Mouse (Mus musculus) gonadal fat pad, adult 2 months (tissue): Measurements from ENCODE around the gene Adamtsl1. TPM values are rescaled to one million over a fixed set of nuclear protein-coding genes. Genes with fewer than 3 reads are reported as not detected.

Experiments used
- DNase-seq: peaks from one replicate; pipeline ENCODE4 v3.0.0-alpha.2; 2012; ENCODE audit warnings: low read depth
- polyA plus RNA-seq: library from polyadenylated mRNA; depleted of rRNA; stranded (reverse); fragments of >200 nt; gene quantifications from 2 replicates; pipeline ENCODE4 v1.2.3, GENCODE M21; 2012

Adamtsl1 gene
- polyA plus RNA-seq, 1 experiment, result 17.9 TPM

- no peak for DNase-seq
Measured at GRCm38 (mm10) chr4:86312366-86312765, 798.4 kb downstream of the Adamtsl1 start.

GRCm38 (mm10) chr4:86314442-86314841 lies 800.5 kb downstream of the Adamtsl1 start:
- DNase-seq, result no peak

GRCm38 (mm10) chr4:86315122-86315521 lies 801.1 kb downstream of the Adamtsl1 start:
- no peak for DNase-seq

GRCm38 (mm10) chr4:86317916-86318542 lies 804.1 kb downstream of the Adamtsl1 start:
- no peak for DNase-seq

GRCm38 (mm10) chr4:86325411-86325810 lies 811.4 kb downstream of the Adamtsl1 start:
- DNase-seq, result no peak

GRCm38 (mm10) chr4:86326003-86326402 lies 812.0 kb downstream of the Adamtsl1 start:
- DNase-seq, result no peak

GRCm38 (mm10) chr4:86326638-86327037 lies 812.7 kb downstream of the Adamtsl1 start:
- no peak for DNase-seq

GRCm38 (mm10) chr4:86329481-86329880 lies 815.5 kb downstream of the Adamtsl1 start:
- no peak for DNase-seq

GRCm38 (mm10) chr4:86335861-86336415 lies 822.0 kb downstream of the Adamtsl1 start:
- no peak for DNase-seq

GRCm38 (mm10) chr4:86337216-86337765 lies 823.3 kb downstream of the Adamtsl1 start:
- DNase-seq, result no peak

- no peak for DNase-seq
Measured at GRCm38 (mm10) chr4:86349341-86349740, 835.4 kb downstream of the Adamtsl1 start.

- DNase-seq, result no peak
Measured at GRCm38 (mm10) chr4:86352121-86352520, 838.1 kb downstream of the Adamtsl1 start.

GRCm38 (mm10) chr4:86353550-86353949 lies 839.6 kb downstream of the Adamtsl1 start:
- DNase-seq, result no peak

- no peak for DNase-seq
Measured at GRCm38 (mm10) chr4:86359398-86359797, 845.4 kb downstream of the Adamtsl1 start.

- no peak for DNase-seq
Measured at GRCm38 (mm10) chr4:86369055-86369454, 855.1 kb downstream of the Adamtsl1 start.

- DNase-seq, result no peak
Measured at GRCm38 (mm10) chr4:86373166-86373565, 859.2 kb downstream of the Adamtsl1 start.

GRCm38 (mm10) chr4:86383124-86383523 lies 869.2 kb downstream of the Adamtsl1 start:
- no peak for DNase-seq

GRCm38 (mm10) chr4:86385121-86385520 lies 871.1 kb downstream of the Adamtsl1 start:
- DNase-seq, result no peak

- no peak for DNase-seq
Measured at GRCm38 (mm10) chr4:86388430-86388829, 874.5 kb downstream of the Adamtsl1 start.

- DNase-seq, result no peak
Measured at GRCm38 (mm10) chr4:86391176-86391575, 877.2 kb downstream of the Adamtsl1 start.

GRCm38 (mm10) chr4:86395636-86396035 lies 881.7 kb downstream of the Adamtsl1 start:
- no peak for DNase-seq

GRCm38 (mm10) chr4:86396672-86397288 lies 882.8 kb downstream of the Adamtsl1 start:
- DNase-seq, result no peak

- DNase-seq, result no peak
Measured at GRCm38 (mm10) chr4:86397470-86397869, 883.5 kb downstream of the Adamtsl1 start.
